Mouse (Mus musculus) midbrain, embryonic 12.5 days (tissue): Measurements from ENCODE around the gene Sema4f. TPM values are rescaled to one million over a fixed set of nuclear protein-coding genes. Genes with fewer than 3 reads are reported as not detected.

Experiments
- ATAC-seq: fragments of 200-750 bp; cut with Nextera tagmentation; 2 replicates; pipeline ENCODE4 v1.8.0; 2017; ENCODE audit warnings: low read depth, moderate TSS enrichment, moderate library complexity; ENCODE audit not compliant: low FRiP score
- H3K27ac ChIP-seq: fragments of 300-500 bp; sonication (generic); replicated peaks from 2 replicates; pipeline ENCODE4 v1.5.1; 2016; ENCODE audit warnings: mild to moderate bottlenecking
- H3K27me3 ChIP-seq: fragments of 300-500 bp; sonication (generic); 2 replicates; pipeline ENCODE4 v1.6.1; 2016; ENCODE audit warnings: mild to moderate bottlenecking
- H3K36me3 ChIP-seq: fragments of 300-500 bp; sonication (generic); 2 replicates; pipeline ENCODE4 v1.6.1; 2016
- H3K4me1 ChIP-seq: fragments of 300-500 bp; sonication (generic); 2 replicates; pipeline ENCODE4 v1.6.1; 2016
- H3K4me2 ChIP-seq: fragments of 300-500 bp; sonication (generic); replicated peaks from 2 replicates; pipeline ENCODE4 v1.6.1; 2016; ENCODE audit warnings: mild to moderate bottlenecking, moderate library complexity
- H3K4me3 ChIP-seq: fragments of 300-500 bp; sonication (generic); 2 replicates; pipeline ENCODE4 v1.5.1; 2016; ENCODE audit warnings: mild to moderate bottlenecking
- H3K9ac ChIP-seq: fragments of 300-500 bp; sonication (generic); replicated peaks from 2 replicates; pipeline ENCODE4 v1.6.1; 2016; ENCODE audit warnings: mild to moderate bottlenecking, moderate library complexity
- H3K9me3 ChIP-seq: fragments of 300-500 bp; sonication (generic); 2 replicates; pipeline ENCODE4 v1.6.1; 2016; ENCODE audit warnings: mild to moderate bottlenecking
- WGBS: fragments of 180-500 bp; shearing (Covaris S2); methylation state at CpG from one replicate; pipeline ENCODE4 v1.1.7; 2016; 5-methylcytosine and 5-hydroxymethylcytosine counted together
- polyA plus RNA-seq: library from polyadenylated mRNA; unstranded; fragments of >200 nt; fragmentation: Nextera tagmentation; extraction: Ambion mirVana; gene quantifications from 2 replicates; pipeline ENCODE4 v1.2.1, GENCODE M21; 2016

Gene Sema4f
- 6.4 and 7.4 TPM in 2 replicates for polyA plus RNA-seq

GRCm38 (mm10) chr6:82939167-82939912, at the start of gene Sema4f:
Gene Sema4f (minus strand): TSS chr6:82939769.
- Histone ChIP-seq H3K27ac (no peak within 1 kb of the TSS), H3K4me2 (peak within 1 kb of the TSS; percentile 86), H3K4me1 (peaks cover 9% of the 10 kb centered on the region), H3K36me3 (no peaks in the 10 kb centered on the region), H3K27me3 (peaks cover 19% of the 10 kb centered on the region), H3K4me3 (peak within 1 kb of the TSS; percentile 66), H3K9ac (peak within 1 kb of the TSS; percentile 82), H3K9me3 (no peaks in the 10 kb centered on the region)
- peak; percentile 99 for ATAC-seq
- 3% methylated on average over 43 of the region's 44 CpGs for WGBS

GRCm38 (mm10) chr6:82987411-82987971, 47.9 kb upstream of the Sema4f start:
- WGBS, result 66% methylated on average over 9 of the region's 9 CpGs
- H3K9me3 ChIP-seq, result no peaks in the 10 kb centered on the region
- H3K4me3 ChIP-seq, result no peak overlapping the region
- no peak overlapping the region for H3K4me2 ChIP-seq
- no peaks in the 10 kb centered on the region for H3K4me1 ChIP-seq
- H3K27me3 ChIP-seq, result no peaks in the 10 kb centered on the region
- no peak overlapping the region for H3K27ac ChIP-seq
- no peaks in the 10 kb centered on the region for H3K36me3 ChIP-seq
- no peak for ATAC-seq
- no peak overlapping the region for H3K9ac ChIP-seq

- Histone ChIP-seq H3K36me3 (no peaks in the 10 kb centered on the region), H3K4me1 (no peaks in the 10 kb centered on the region), H3K4me3 (no peak overlapping the region), H3K9me3 (no peaks in the 10 kb centered on the region), H3K27ac (no peak overlapping the region), H3K4me2 (no peak overlapping the region), H3K9ac (no peak overlapping the region), H3K27me3 (no peaks in the 10 kb centered on the region)
- ATAC-seq, result peak; percentile 52; the same call in 1 of the 2 replicates
- 12% methylated on average over 5 of the region's 5 CpGs for WGBS
These were observed 31.5 kb upstream of the Sema4f start for GRCm38 (mm10) chr6:82971031-82971430.

GRCm38 (mm10) chr6:82969249-82970084, 29.9 kb upstream of the Sema4f start:
- H3K27me3 ChIP-seq, result no peaks in the 10 kb centered on the region
- no peak overlapping the region for H3K27ac ChIP-seq
- WGBS, result 74% methylated on average over 6 of the region's 6 CpGs
- no peak overlapping the region for H3K4me2 ChIP-seq
- no peak overlapping the region for H3K9ac ChIP-seq
- H3K36me3 ChIP-seq, result no peaks in the 10 kb centered on the region
- H3K9me3 ChIP-seq, result no peaks in the 10 kb centered on the region
- H3K4me1 ChIP-seq, result no peaks in the 10 kb centered on the region
- no peak for ATAC-seq
- H3K4me3 ChIP-seq, result no peak overlapping the region

- H3K4me2 ChIP-seq, result no peak overlapping the region
- no peaks in the 10 kb centered on the region for H3K4me1 ChIP-seq
- no peaks in the 10 kb centered on the region for H3K9me3 ChIP-seq
- 84% methylated on average over 1 of the region's 1 CpGs for WGBS
- no peak overlapping the region for H3K4me3 ChIP-seq
- no peak overlapping the region for H3K9ac ChIP-seq
- ATAC-seq, result no peak
- no peak overlapping the region for H3K27ac ChIP-seq
- no peaks in the 10 kb centered on the region for H3K36me3 ChIP-seq
- no peaks in the 10 kb centered on the region for H3K27me3 ChIP-seq
These were observed 22.1 kb upstream of the Sema4f start for GRCm38 (mm10) chr6:82961664-82962063.

GRCm38 (mm10) chr6:82956553-82957251, 17.1 kb upstream of the Sema4f start:
- no peak overlapping the region for H3K27ac ChIP-seq
- no peak overlapping the region for H3K4me3 ChIP-seq
- no peaks in the 10 kb centered on the region for H3K36me3 ChIP-seq
- ATAC-seq, result no peak
- H3K4me1 ChIP-seq, result no peaks in the 10 kb centered on the region
- no peaks in the 10 kb centered on the region for H3K9me3 ChIP-seq
- 60% methylated on average over 4 of the region's 4 CpGs for WGBS
- H3K4me2 ChIP-seq, result no peak overlapping the region
- H3K27me3 ChIP-seq, result no peaks in the 10 kb centered on the region
- H3K9ac ChIP-seq, result no peak overlapping the region

- Histone ChIP-seq H3K4me3 (no peak within 1 kb of the TSS), H3K27ac (no peak within 1 kb of the TSS), H3K9ac (no peak within 1 kb of the TSS), H3K4me2 (no peak within 1 kb of the TSS), H3K27me3 (no peaks in the 10 kb centered on the region; the same call in 1 of the 2 replicates), H3K9me3 (no peaks in the 10 kb centered on the region), H3K36me3 (no peaks in the 10 kb centered on the region), H3K4me1 (no peaks in the 10 kb centered on the region)
- 69% methylated on average over 14 of the region's 14 CpGs for WGBS
- 0 out of 2 replicates have a peak, but pooled peaks have one; percentile 16 for ATAC-seq
These were observed 7.1 kb upstream of the Sema4f start, which contains the start of gene M1ap for GRCm38 (mm10) chr6:82946651-82947050. Gene M1ap (plus strand): TSS chr6:82946902.

- no peaks in the 10 kb centered on the region for H3K9me3 ChIP-seq
- no peaks in the 10 kb centered on the region; the same call in 1 of the 2 replicates for H3K27me3 ChIP-seq
- H3K4me2 ChIP-seq, result no peak overlapping the region
- ATAC-seq, result no peak
- no peaks in the 10 kb centered on the region for H3K4me1 ChIP-seq
- WGBS, result 47% methylated on average over 6 of the region's 6 CpGs
- no peak overlapping the region for H3K9ac ChIP-seq
- no peak overlapping the region for H3K27ac ChIP-seq
- H3K4me3 ChIP-seq, result no peak overlapping the region
- H3K36me3 ChIP-seq, result no peaks in the 10 kb centered on the region
These were observed 6.2 kb upstream of the Sema4f start for GRCm38 (mm10) chr6:82945750-82946149.

GRCm38 (mm10) chr6:82940765-82941164, 1.2 kb upstream of the Sema4f start:
- H3K4me2 ChIP-seq, result no peak overlapping the region
- no peak for ATAC-seq
- no peak overlapping the region for H3K27ac ChIP-seq
- no peak overlapping the region for H3K4me3 ChIP-seq
- H3K4me1 ChIP-seq, result peaks cover 9% of the 10 kb centered on the region
- peaks cover 19% of the 10 kb centered on the region for H3K27me3 ChIP-seq
- H3K9me3 ChIP-seq, result no peaks in the 10 kb centered on the region
- no peak overlapping the region for H3K9ac ChIP-seq
- H3K36me3 ChIP-seq, result no peaks in the 10 kb centered on the region
- WGBS, result 81% methylated on average over 3 of the region's 3 CpGs

GRCm38 (mm10) chr6:82934616-82935230, 4.8 kb downstream of the Sema4f start:
- Histone ChIP-seq H3K9me3 (no peaks in the 10 kb centered on the region), H3K27ac (no peak overlapping the region), H3K9ac (no peak overlapping the region), H3K4me2 (no peak overlapping the region), H3K4me3 (no peak overlapping the region), H3K27me3 (peaks cover 19% of the 10 kb centered on the region), H3K36me3 (no peaks in the 10 kb centered on the region), H3K4me1 (peaks cover 9% of the 10 kb centered on the region)
- no peak for ATAC-seq
- WGBS, result 92% methylated on average over 3 of the region's 3 CpGs

- H3K4me1 ChIP-seq, result no peaks in the 10 kb centered on the region
- H3K9ac ChIP-seq, result no peak overlapping the region
- WGBS, result 79% methylated on average over 5 of the region's 5 CpGs
- no peak overlapping the region for H3K27ac ChIP-seq
- H3K4me2 ChIP-seq, result no peak overlapping the region
- H3K36me3 ChIP-seq, result peaks cover 4% of the 10 kb centered on the region; the same call in 1 of the 2 replicates
- no peak overlapping the region for H3K4me3 ChIP-seq
- H3K27me3 ChIP-seq, result no peaks in the 10 kb centered on the region
- ATAC-seq, result no peak
- H3K9me3 ChIP-seq, result no peaks in the 10 kb centered on the region
These were observed 12.0 kb downstream of the Sema4f start for GRCm38 (mm10) chr6:82927617-82928016.
